Mouse (Mus musculus): ENCODE data around the gene Arrdc1. TPM values are rescaled to one million over a fixed set of nuclear protein-coding genes. Genes with fewer than 3 reads are reported as not detected.

Arrdc1 gene
- 0.70 TPM for polyA plus RNA-seq (2014; fragmentation: Illumina TruSeq; extraction: RNeasy Lipid Tissue Mini Kit (QIAGEN cat#74804); ENCODE audit: low read depth, low replicate concordance)

GRCm38 (mm10) chr2:24935057-24935796 lies at the start of gene Arrdc1:
Gene Arrdc1 (minus strand): TSS chr2:24935252.

GRCm38 (mm10) chr2:24975704-24976297 lies 40.7 kb upstream of the Arrdc1 start, which contains the start of gene Pnpla7:
Gene Pnpla7 (plus strand): TSS chr2:24976033.

GRCm38 (mm10) chr2:24974906-24975703 lies 40.1 kb upstream of the Arrdc1 start, which contains the start of gene Mrpl41:
Gene Mrpl41 (minus strand): TSS chr2:24975098.

GRCm38 (mm10) chr2:24962304-24963000 lies 27.4 kb upstream of the Arrdc1 start, which contains the start of gene Dph7:
Gene Dph7 (plus strand): TSS chr2:24962400.

GRCm38 (mm10) chr2:24949421-24950188 lies 14.6 kb upstream of the Arrdc1 start, which contains the start of gene Zmynd19:
Gene Zmynd19 (plus strand): TSS chr2:24949792.

GRCm38 (mm10) chr2:24918930-24919838 lies 15.9 kb downstream of the Arrdc1 start, which contains the start of gene Ehmt1:
Gene Ehmt1 (minus strand): TSS chr2:24919614.

Other genes starting within 250 kb of the Arrdc1 start
- 0.87 TPM for gene Cacna1b, start 172.1 kb downstream of the Arrdc1 start, polyA plus RNA-seq (2014; fragmentation: Illumina TruSeq; extraction: RNeasy Lipid Tissue Mini Kit (QIAGEN cat#74804); ENCODE audit: low read depth, low replicate concordance)
- 11.7 TPM for gene Ehmt1, start 15.6 kb downstream of the Arrdc1 start, polyA plus RNA-seq (2014; fragmentation: Illumina TruSeq; extraction: RNeasy Lipid Tissue Mini Kit (QIAGEN cat#74804); ENCODE audit: low read depth, low replicate concordance)
- gene Zmynd19, start 14.5 kb upstream of the Arrdc1 start, polyA plus RNA-seq (2014; fragmentation: Illumina TruSeq; extraction: RNeasy Lipid Tissue Mini Kit (QIAGEN cat#74804); ENCODE audit: low read depth, low replicate concordance), result 11.4 TPM
- gene Dph7, start 27.1 kb upstream of the Arrdc1 start, polyA plus RNA-seq (2014; fragmentation: Illumina TruSeq; extraction: RNeasy Lipid Tissue Mini Kit (QIAGEN cat#74804); ENCODE audit: low read depth, low replicate concordance), result 4.5 TPM
- 59.7 TPM for gene Mrpl41, start 39.8 kb upstream of the Arrdc1 start, polyA plus RNA-seq (2014; fragmentation: Illumina TruSeq; extraction: RNeasy Lipid Tissue Mini Kit (QIAGEN cat#74804); ENCODE audit: low read depth, low replicate concordance)
- gene Pnpla7, start 40.8 kb upstream of the Arrdc1 start, polyA plus RNA-seq (2014; fragmentation: Illumina TruSeq; extraction: RNeasy Lipid Tissue Mini Kit (QIAGEN cat#74804); ENCODE audit: low read depth, low replicate concordance), result 15.8 TPM
- 4.8 TPM for gene Nsmf, start 119.1 kb upstream of the Arrdc1 start, polyA plus RNA-seq (2014; fragmentation: Illumina TruSeq; extraction: RNeasy Lipid Tissue Mini Kit (QIAGEN cat#74804); ENCODE audit: low read depth, low replicate concordance)
- gene Entpd8, start 145.1 kb upstream of the Arrdc1 start, polyA plus RNA-seq (2014; fragmentation: Illumina TruSeq; extraction: RNeasy Lipid Tissue Mini Kit (QIAGEN cat#74804); ENCODE audit: low read depth, low replicate concordance), result not detected
- not detected for gene Noxa1, start 159.9 kb upstream of the Arrdc1 start, polyA plus RNA-seq (2014; fragmentation: Illumina TruSeq; extraction: RNeasy Lipid Tissue Mini Kit (QIAGEN cat#74804); ENCODE audit: low read depth, low replicate concordance)
- gene Nrarp, start 245.5 kb upstream of the Arrdc1 start, polyA plus RNA-seq (2014; fragmentation: Illumina TruSeq; extraction: RNeasy Lipid Tissue Mini Kit (QIAGEN cat#74804); ENCODE audit: low read depth, low replicate concordance), result 3.8 TPM

Data from adrenal gland, adult 10 weeks (tissue).